Mouse (Mus musculus) testis, adult 2 months (tissue): Measurements from ENCODE around the gene Gm10722.
"Not testable (repeated sequence)": the region's sequence is repeated elsewhere in the genome, so short reads cannot be mapped to it uniquely, and the experiment has no call there.

Source experiments
- CTCF ChIP-seq: fragments of 200-500 bp; IDR thresholded peaks from 2 replicates; pipeline ENCODE4 v1.5.1; 2012; ENCODE audit warnings: low read depth, mild to moderate bottlenecking, inconsistent platforms, low read length, moderate library complexity; ENCODE audit not compliant: control insufficient read depth, insufficient read depth, insufficient replicate concordance
- POLR2A ChIP-seq: fragments of 200-500 bp; IDR thresholded peaks from 2 replicates; pipeline ENCODE4 v1.6.1; 2012; ENCODE audit warnings: low read depth, mild to moderate bottlenecking, inconsistent platforms, low read length, moderate library complexity; ENCODE audit not compliant: control insufficient read depth

DNA sequence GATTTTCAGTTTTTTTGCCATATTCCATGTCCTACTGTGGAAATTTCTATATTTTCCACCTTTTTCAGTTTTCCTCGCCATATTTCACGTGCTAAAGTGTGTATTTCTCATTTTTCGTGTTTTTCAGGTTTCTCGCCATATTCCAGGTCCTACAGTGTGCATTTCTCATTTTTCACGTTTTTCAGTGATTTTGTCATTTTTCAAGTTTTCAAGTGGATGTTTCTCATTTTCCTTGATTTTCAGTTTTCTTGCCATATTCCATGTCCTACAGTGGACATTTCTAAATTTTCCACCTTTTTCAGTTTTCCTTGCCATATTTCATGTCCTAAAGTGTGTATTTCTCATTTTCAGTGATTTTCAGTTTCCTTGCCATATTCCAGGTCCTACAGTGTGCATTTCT, 25.4 kb downstream of the Gm10722 start:
- not testable (repeated sequence) for TF ChIP-seq CTCF, POLR2A
